Mouse (Mus musculus) limb, embryonic 10.5 days (tissue): ENCODE measurements around the gene Sccpdh. TPM values are rescaled to one million over a fixed set of nuclear protein-coding genes. Genes with fewer than 3 reads are reported as not detected.
"Not testable (repeated sequence)": the region's sequence is repeated elsewhere in the genome, so short reads cannot be mapped to it uniquely, and the experiment has no call there.

Experiments used
- DNase-seq: peaks from one replicate; pipeline ENCODE4 v3.0.0-alpha.2; 2017; ENCODE audit warnings: low spot score
- H3K27ac ChIP-seq: fragments of 300-500 bp; sonication (generic); 2 replicates; pipeline ENCODE4 v1.5.1; 2016; ENCODE audit warnings: mild to moderate bottlenecking
- H3K27me3 ChIP-seq: fragments of 300-500 bp; sonication (generic); 2 replicates; pipeline ENCODE4 v1.6.1; 2016; ENCODE audit warnings: low read depth, mild to moderate bottlenecking; ENCODE audit not compliant: poor library complexity, severe bottlenecking
- H3K36me3 ChIP-seq: fragments of 300-500 bp; sonication (generic); 2 replicates; pipeline ENCODE4 v1.6.1; 2016; ENCODE audit warnings: mild to moderate bottlenecking, moderate library complexity
- H3K4me1 ChIP-seq: fragments of 300-500 bp; sonication (generic); 2 replicates; pipeline ENCODE4 v1.6.1; 2016
- H3K4me3 ChIP-seq: fragments of 300-500 bp; sonication (generic); 2 replicates; pipeline ENCODE4 v1.5.1; 2016; ENCODE audit warnings: mild to moderate bottlenecking, moderate library complexity
- H3K9me3 ChIP-seq: fragments of 300-500 bp; sonication (generic); replicated peaks from 2 replicates; pipeline ENCODE4 v1.6.1; 2016; ENCODE audit warnings: mild to moderate bottlenecking
- WGBS: fragments of 180-500 bp; shearing (Covaris S2); methylation state at CpG from one replicate; pipeline ENCODE4 v1.1.7; 2016; 5-methylcytosine and 5-hydroxymethylcytosine counted together
- polyA plus RNA-seq: library from polyadenylated mRNA; unstranded; fragments of >200 nt; fragmentation: Nextera tagmentation; extraction: Ambion mirVana; gene quantifications from 2 replicates; pipeline ENCODE4 v1.2.1, GENCODE M21; 2016

The Sccpdh gene
- polyA plus RNA-seq, 1 experiment from 2014 or later: 75.2 TPM

- no peak for DNase-seq
- H3K4me1 ChIP-seq: 0 out of 2 replicates have a peak, but pooled peaks cover 4% of the 10 kb centered on the region
- H3K27me3 ChIP-seq: no peaks in the 10 kb centered on the region
- H3K36me3 ChIP-seq: no peaks in the 10 kb centered on the region
- H3K4me3 ChIP-seq: no peak overlapping the region
- H3K9me3 ChIP-seq: no peaks in the 10 kb centered on the region
- no peak overlapping the region for H3K27ac ChIP-seq
- WGBS: 81% methylated on average over 7 of the region's 7 CpGs
Measured at GRCm38 (mm10) chr1:179712658-179713057, 44.6 kb downstream of the Sccpdh start.

- Histone ChIP-seq H3K36me3 (no peaks in the 10 kb centered on the region), H3K27me3 (no peaks in the 10 kb centered on the region), H3K9me3 (no peaks in the 10 kb centered on the region), H3K4me1 (0 out of 2 replicates have a peak, but pooled peaks cover 4% of the 10 kb centered on the region), H3K27ac (no peak overlapping the region), H3K4me3 (no peak overlapping the region)
- no peak for DNase-seq
- 90% methylated on average over 3 of the region's 3 CpGs for WGBS
Measured at GRCm38 (mm10) chr1:179713367-179713766, 45.4 kb downstream of the Sccpdh start.

GRCm38 (mm10) chr1:179715289-179715688 lies 47.3 kb downstream of the Sccpdh start:
- H3K9me3 ChIP-seq, DNase-seq, H3K36me3 ChIP-seq, H3K27ac ChIP-seq, H3K4me3 ChIP-seq, H3K4me1 ChIP-seq, H3K27me3 ChIP-seq: not testable (repeated sequence)
- 90% methylated on average over 4 of the region's 4 CpGs for WGBS

DNA sequence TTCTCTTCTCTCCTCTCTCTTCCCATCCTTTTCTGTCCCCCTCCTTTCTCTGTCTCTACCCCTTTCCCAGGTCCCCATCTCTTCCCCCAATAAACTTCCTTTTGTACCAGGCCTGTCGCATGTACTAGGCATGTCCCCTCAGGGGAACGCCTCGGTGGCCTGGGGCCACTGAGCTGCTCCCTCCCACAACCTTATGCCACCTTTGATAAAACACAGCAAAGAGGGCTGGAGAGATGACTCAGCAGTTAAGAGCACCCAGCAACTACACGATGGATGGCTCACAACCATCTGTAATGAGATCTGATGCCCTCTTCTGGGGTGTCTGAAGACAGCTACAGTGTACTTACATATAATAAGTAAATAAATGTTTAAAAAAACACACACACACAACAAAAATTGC lies 47.8 kb downstream of the Sccpdh start:
- no peak for DNase-seq
- 92% methylated on average over 4 of the region's 4 CpGs for WGBS

DNA sequence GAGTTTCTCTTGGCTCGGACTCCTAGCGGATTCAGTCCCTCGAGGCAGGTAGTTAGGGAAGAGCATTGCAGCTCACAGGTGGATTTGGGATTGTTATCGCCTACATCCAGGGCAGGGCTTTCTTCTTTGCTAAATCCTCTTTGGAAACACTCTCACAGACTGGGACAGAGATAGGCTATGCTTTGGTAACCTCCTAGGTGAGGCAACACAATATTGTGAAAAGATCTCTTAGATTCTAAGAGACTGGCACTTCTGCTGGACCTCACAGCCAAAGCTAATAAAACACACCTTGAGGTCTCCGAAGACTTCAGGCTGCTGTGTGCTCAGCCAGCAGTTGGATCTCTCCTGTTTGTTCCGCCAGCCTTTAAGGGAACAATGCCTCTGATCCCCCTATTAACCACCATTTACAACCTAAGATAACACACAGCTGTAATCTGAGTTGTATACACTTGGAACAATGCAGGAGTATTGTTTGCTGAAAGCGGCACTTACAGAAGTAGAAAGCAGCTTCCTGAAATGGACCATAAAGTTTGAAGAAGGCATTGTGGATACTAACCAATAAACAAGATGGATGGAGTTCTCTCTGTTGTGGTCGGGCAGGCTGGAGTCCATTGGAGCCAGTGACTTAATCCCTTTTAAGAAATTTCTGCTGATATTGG lies 54.9 kb downstream of the Sccpdh start:
- Histone ChIP-seq H3K36me3 (no peaks in the 10 kb centered on the region), H3K27me3 (no peaks in the 10 kb centered on the region), H3K9me3 (no peaks in the 10 kb centered on the region), H3K27ac (no peak overlapping the region), H3K4me3 (no peak overlapping the region), H3K4me1 (no peaks in the 10 kb centered on the region)
- WGBS: 71% methylated on average over 8 of the region's 8 CpGs
- DNase-seq: no peak

More for the DNA sequence above, 47.8 kb downstream of the Sccpdh start:
- H3K27me3 ChIP-seq: no peaks in the 10 kb centered on the region
- no peak overlapping the region for H3K27ac ChIP-seq
- H3K4me1 ChIP-seq: 0 out of 2 replicates have a peak, but pooled peaks cover 4% of the 10 kb centered on the region
- no peaks in the 10 kb centered on the region for H3K9me3 ChIP-seq
- no peaks in the 10 kb centered on the region for H3K36me3 ChIP-seq
- H3K4me3 ChIP-seq: no peak overlapping the region

DNA sequence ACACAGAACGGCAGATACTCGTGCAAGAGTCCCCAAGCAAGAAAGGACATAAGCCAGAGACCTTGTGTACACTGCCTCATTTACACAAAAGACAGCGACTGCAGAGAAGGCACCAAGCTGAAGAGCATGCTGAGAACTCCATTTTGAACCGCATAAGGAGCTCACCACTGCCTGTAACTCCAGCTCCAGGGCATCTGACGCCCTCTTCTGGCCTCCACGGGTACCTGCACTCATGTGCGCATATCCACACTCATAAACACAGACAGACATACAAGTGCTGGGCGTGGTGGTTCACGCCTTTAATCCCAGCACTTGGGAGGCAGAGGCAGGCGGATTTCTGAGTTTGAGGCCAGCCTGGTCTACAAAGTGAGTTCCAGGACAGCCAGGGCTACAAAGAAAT lies 60.7 kb downstream of the Sccpdh start:
- 91% methylated on average over 10 of the region's 10 CpGs for WGBS
- no peak for DNase-seq
- Histone ChIP-seq H3K9me3 (no peaks in the 10 kb centered on the region), H3K27ac (no peak overlapping the region), H3K4me3 (no peak overlapping the region), H3K27me3 (no peaks in the 10 kb centered on the region), H3K4me1 (no peaks in the 10 kb centered on the region), H3K36me3 (no peaks in the 10 kb centered on the region)

DNA sequence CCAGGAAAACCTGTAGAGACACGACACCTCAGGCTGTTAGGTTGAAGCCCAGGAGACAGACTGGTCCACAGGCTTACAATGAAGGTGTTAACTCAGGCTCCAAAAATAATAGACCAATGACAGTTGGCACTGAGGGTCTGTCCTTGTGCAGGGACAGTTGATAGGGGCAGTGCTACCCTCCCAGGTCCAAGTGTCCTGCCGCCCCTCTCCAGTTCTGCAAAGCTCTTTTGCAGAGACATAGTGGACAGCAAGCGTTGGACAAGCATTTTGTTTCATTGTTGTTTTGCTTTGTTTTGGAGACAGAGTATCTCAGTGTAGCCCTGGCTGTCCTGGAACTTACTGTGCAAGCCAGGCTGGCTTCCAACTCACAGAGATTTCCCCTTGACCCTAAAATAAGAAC lies 63.4 kb downstream of the Sccpdh start:
- WGBS: 89% methylated on average over 3 of the region's 3 CpGs
- Histone ChIP-seq H3K27me3 (no peaks in the 10 kb centered on the region), H3K36me3 (no peaks in the 10 kb centered on the region), H3K4me3 (no peak overlapping the region), H3K9me3 (no peaks in the 10 kb centered on the region), H3K4me1 (no peaks in the 10 kb centered on the region), H3K27ac (no peak overlapping the region)
- no peak for DNase-seq

DNA sequence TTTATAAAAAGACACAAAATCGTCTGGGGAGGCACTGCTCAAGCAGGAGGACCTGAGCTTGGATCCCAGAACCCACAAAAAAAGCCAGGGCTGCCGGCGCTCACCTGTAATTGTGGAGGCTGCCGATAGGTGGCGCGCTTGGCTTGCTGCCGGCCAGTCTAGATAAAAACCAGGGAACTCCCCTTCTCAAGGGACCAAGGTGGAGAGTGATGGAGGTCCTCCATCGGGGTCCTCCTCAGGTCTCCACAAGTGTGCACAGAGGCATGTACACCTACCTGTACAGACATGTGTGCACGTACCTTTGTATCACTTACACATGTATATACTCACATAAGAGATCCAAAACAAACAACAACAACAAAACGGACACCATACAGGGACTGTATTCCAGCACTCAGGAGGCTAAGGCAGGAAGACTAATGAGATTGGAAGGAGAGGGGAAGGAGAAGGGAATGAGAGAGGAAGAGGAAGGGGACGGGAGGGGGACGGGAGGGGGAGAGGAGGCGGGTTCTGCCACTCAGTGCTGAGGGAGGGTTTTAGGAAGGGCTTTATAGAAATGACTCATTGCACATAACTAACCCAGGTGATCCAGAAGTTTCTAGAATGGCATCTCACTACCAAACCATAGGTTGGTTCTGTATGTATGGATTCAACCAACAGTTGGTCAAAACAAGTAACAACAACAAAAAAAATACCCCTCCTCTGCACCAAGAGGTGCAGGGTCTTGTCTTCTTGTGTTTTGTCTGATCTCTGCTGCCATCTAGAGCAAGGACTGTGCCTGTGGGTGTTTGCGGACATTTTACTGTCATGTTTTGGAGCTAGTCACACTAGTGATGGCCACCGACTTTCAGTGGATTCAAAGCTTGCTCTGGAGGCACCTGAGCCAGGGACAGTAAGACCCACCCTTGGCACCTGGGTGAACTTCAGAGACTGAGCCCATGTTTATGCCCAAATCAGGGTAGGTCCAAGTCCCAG lies 66.8 kb downstream of the Sccpdh start:
- Histone ChIP-seq H3K4me1 (no peaks in the 10 kb centered on the region), H3K36me3 (no peaks in the 10 kb centered on the region), H3K4me3 (no peak overlapping the region), H3K27ac (no peak overlapping the region), H3K27me3 (no peaks in the 10 kb centered on the region), H3K9me3 (no peaks in the 10 kb centered on the region)
- 41% methylated on average over 15 of the region's 15 CpGs for WGBS
- peak; percentile 79 for DNase-seq

- no peak overlapping the region for H3K27ac ChIP-seq
- H3K36me3 ChIP-seq: no peaks in the 10 kb centered on the region
- no peaks in the 10 kb centered on the region for H3K27me3 ChIP-seq
- H3K4me1 ChIP-seq: no peaks in the 10 kb centered on the region
- no peak overlapping the region for H3K4me3 ChIP-seq
- WGBS: 80% methylated on average over 3 of the region's 3 CpGs
- H3K9me3 ChIP-seq: no peaks in the 10 kb centered on the region
- DNase-seq: no peak
Measured at GRCm38 (mm10) chr1:179736483-179736882, 68.5 kb downstream of the Sccpdh start.

Other genes starting within 250 kb of the Sccpdh start
- gene Smyd3, start 150.2 kb upstream of the Sccpdh start, polyA plus RNA-seq: 21.1 and 22.3 TPM in 2 replicates
- gene Tfb2m, start 121.9 kb upstream of the Sccpdh start, polyA plus RNA-seq: 24.5 and 25.5 TPM in 2 replicates
- 13.7 and 17.0 TPM in 2 replicates for gene Cnst, start 121.8 kb upstream of the Sccpdh start, polyA plus RNA-seq
- gene Kif28, start 77.1 kb downstream of the Sccpdh start, polyA plus RNA-seq: 0.09 TPM in 1 of 2 replicates, not detected in the other
- gene Gm10518, start 135.2 kb downstream of the Sccpdh start, polyA plus RNA-seq: 0.26 TPM in 1 of 2 replicates, not detected in the other
- gene Ahctf1, start 135.5 kb downstream of the Sccpdh start, polyA plus RNA-seq: 34.9 and 36.1 TPM in 2 replicates